Mouse (Mus musculus): ENCODE results near the gene Sectm1a. TPM values are rescaled to one million over a fixed set of nuclear protein-coding genes. Genes with fewer than 3 reads are reported as not detected.
"Not testable (repeated sequence)": the region's sequence is repeated elsewhere in the genome, so short reads cannot be mapped to it uniquely, and the experiment has no call there.

Sectm1a gene
- total RNA-seq (2014; fragmentation: Nextera tagmentation): not detected in 2 replicates
- not detected in 2 replicates for total RNA-seq (2017)

DNA sequence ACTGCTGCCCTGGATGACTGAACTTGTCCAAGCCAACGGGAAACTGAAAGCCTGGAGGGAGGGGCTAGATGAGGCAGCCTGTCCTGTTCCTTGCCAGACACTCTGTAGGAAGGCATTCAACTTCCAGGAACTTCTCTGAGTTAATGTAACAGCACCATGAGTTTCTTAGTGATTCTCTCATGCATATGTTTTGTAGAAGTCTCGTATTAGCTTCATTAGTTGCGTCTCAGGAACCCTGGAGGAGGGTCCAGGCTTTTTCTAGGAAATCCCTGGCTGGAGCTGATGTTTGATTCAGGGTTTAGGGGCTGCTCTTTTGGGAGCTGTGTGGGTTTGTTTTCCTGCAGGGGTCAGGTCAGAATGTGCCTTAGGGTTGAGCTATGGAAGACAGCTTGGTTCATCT lies at the start of gene Sectm1a:
Sectm1a (minus strand) TSS at position 101 of the 400 bp plus-strand sequence.
- ATAC-seq (replicated peaks; ENCODE audit: low FRiP score, low TSS enrichment, poor library complexity, severe bottlenecking): no peak

DNA sequence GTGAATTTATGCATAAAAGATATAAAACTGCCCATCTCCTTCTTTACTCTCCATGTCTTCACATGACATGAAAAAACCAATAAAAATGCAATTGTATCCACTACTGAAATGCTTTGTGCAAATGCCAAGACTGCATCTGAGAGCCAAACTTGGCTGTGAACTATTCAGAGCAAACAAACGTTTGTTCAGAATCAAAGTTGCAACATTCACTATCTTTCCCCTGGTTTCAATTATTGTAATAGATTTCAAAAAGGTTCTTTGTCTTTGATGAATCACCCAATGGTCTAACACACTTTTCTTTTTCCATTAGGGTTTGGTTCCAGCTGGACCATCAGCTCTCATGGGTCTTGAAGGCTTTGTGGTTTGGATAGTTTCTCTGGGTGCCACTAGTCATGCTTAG lies 48.6 kb upstream of the Sectm1a start:
- no peak for ATAC-seq (replicated peaks; ENCODE audit: low FRiP score, low TSS enrichment, poor library complexity, severe bottlenecking)

DNA sequence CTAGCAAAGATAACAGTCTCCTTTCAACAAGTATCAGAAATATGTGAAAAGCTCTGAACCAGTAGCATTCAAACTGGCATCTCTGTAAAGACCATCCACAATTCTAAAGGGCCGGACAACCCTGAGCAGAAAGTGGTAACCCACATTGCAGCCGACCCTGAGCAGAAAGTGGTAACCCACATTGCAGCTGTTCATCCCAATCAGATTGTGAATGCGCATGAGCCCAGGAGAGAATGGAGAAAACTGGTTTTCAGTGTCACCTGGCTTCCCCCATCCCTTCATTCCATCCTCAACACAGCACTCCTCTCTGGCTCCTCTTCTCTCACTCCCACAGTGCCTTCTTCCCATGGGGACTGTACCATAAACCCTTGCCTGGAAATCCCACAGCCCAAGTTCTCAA lies 46.4 kb upstream of the Sectm1a start:
- ATAC-seq (replicated peaks; ENCODE audit: low FRiP score, low TSS enrichment, poor library complexity, severe bottlenecking): no peak

DNA sequence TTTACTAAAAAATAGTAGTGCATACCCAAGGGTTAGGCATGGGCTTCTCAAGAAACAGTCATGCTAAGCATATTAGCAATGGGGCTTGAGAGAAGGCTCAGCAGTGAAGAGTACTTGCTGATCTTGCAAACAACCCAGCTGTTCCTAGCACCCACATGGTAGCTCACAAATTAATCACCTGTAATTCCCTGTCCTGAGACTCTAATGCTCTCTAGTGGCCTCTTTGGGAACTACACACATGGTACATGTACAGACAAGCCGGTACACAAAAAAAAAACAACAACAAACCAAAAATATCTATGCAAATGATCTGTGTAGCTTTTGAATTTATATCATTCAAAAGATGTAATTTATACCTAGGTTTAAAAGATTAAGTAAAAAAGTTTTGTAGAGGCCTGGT lies 45.4 kb upstream of the Sectm1a start:
- 0 out of 2 replicates have a peak, but pooled peaks have one; percentile 48 for ATAC-seq (replicated peaks; ENCODE audit: low FRiP score, low TSS enrichment, poor library complexity, severe bottlenecking)

DNA sequence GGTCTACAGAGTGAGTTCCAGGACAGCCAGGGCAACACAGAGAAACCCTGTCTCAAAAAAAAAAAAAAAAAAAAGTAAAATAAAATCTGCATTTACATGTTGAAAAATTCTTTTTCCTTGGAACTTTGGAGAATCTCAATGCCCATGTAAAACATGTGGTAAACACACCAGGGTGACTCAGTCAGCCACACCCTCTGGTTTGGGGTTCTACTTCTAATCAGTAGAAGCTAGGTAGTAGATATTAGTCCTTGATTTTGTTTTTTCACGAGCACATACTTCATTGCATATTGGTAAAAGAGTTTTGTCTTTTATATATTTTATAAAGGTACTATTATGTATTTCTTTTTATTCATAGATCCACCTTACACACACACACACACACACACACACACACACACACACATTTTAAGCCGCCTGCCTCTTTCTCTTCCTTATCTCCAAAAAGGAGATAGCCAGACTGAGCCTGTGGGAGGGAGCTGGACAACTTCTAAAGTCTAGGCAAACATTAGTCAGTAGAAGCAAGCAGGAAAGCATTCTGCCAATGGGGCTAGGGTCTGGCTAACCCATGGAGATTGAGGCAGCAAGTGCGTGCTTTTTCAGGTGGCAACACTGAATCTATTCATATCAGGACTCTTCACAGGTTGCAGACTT lies 44.6 kb upstream of the Sectm1a start:
- ATAC-seq (replicated peaks; ENCODE audit: low FRiP score, low TSS enrichment, poor library complexity, severe bottlenecking): no peak

DNA sequence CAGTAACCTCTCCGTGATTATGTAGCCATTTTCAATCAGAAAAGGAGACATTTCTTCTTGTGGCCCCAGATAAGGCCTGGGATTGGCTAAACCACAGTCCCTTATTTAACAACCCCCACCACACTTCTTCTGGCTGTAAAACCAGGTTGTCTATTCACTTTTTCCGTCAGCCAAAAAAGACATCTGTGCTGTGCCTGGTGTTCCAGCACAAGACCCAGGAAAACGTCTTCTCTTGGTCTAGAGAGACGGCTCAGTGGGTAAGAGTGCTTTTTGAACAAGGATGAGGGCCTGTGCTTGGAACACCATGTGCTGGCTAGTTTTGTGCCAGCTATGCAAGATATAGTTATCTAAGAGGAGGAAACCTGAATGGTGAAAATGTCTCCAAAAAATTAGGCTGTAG lies 42.4 kb upstream of the Sectm1a start:
- no peak for ATAC-seq (replicated peaks; ENCODE audit: low FRiP score, low TSS enrichment, poor library complexity, severe bottlenecking)

DNA sequence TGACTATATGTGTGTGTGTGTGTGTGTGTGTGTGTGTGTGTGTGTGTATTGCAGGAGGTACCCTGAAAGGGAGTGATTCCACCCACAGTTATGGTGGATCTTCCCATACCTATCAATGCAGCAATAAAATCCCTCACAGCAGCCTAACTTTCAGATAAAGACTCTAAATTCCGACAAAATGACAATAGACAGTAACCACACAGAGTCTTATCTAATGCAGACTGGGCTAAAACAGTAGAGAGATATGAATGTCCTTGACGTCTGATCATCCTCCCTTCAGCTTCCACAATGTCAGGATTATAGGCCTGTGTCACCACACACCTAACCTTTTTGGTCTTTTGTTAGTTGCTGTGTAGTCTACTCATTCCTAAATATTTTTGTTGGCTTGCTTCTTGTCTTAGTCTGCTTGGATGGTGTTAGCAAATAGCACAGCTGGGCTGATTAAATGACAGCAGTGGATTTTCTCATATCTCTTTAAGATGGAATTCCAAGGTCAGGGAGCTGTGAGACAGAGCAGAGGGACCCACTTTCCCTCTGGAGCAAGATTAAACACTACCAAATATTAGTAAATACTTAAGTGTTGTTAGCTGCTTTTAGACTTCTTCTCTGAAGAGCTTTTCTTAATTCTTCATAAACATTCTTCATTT lies 41.1 kb upstream of the Sectm1a start:
- peak; percentile 73 for ATAC-seq (replicated peaks; ENCODE audit: low FRiP score, low TSS enrichment, poor library complexity, severe bottlenecking)

DNA sequence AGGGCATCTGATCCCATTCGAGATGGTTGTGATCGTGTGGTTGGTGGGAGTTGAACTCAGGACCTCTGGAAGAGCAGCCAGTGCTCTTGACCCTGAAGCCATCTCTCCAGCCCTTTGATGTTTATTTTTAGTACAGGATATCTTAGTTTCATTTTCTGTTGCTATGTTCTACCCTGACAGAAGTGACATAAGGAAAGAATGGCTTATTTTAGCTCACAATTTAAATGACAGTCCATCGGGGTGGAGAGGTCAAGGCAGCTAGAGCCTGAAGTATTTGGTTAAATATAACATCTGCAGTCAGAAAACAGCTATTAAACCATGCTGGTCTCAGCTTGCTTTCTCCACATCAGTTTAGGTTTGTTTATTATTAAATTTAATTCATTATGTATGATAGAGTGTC lies 40.1 kb upstream of the Sectm1a start:
- ATAC-seq (replicated peaks; ENCODE audit: low FRiP score, low TSS enrichment, poor library complexity, severe bottlenecking): no peak

DNA sequence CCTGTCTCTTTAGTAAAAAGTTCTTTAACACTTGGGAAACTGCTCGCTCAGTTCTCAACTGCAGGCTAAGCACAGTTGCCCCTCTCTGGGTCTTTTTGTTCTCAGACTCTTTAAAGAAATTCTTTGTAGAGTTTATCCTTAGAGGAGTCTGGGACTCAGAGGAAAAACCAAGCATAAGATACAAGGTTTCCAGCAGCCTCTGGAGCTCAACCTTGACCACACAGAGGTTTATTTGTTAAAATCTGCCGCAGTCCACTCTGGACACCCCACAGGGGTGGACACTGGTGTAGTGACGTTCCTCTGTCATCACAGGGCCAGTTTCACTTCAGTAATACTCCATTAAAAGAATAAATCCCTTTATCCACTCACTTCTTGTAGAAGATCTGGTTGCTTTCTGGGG lies 37.6 kb upstream of the Sectm1a start, which contains the start of gene Tex19.2:
Tex19.2 (minus strand) TSS at position 101 of the 400 bp plus-strand sequence.
- ATAC-seq (replicated peaks; ENCODE audit: low FRiP score, low TSS enrichment, poor library complexity, severe bottlenecking): no peak

DNA sequence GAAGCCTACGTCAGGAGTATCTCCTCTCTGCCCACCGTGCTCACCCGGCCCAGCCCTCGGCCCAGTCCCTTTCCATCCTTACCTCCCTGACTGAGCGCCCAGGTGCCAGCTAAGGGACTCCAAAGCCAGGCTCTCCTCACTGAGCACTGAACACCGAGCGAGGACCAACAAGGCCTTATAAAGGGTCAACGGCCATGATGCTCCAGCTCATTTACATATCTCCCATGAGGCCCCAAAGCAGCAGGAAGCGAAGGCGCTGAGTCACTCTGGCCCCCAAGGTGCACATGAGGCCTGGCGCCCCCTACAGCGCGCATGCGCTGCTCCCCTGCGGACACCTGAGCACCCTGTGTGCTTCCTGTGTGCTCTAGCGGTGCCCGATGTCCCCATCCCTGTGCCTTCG lies 37.1 kb upstream of the Sectm1a start:
- ATAC-seq (replicated peaks; ENCODE audit: low FRiP score, low TSS enrichment, poor library complexity, severe bottlenecking): no peak

DNA sequence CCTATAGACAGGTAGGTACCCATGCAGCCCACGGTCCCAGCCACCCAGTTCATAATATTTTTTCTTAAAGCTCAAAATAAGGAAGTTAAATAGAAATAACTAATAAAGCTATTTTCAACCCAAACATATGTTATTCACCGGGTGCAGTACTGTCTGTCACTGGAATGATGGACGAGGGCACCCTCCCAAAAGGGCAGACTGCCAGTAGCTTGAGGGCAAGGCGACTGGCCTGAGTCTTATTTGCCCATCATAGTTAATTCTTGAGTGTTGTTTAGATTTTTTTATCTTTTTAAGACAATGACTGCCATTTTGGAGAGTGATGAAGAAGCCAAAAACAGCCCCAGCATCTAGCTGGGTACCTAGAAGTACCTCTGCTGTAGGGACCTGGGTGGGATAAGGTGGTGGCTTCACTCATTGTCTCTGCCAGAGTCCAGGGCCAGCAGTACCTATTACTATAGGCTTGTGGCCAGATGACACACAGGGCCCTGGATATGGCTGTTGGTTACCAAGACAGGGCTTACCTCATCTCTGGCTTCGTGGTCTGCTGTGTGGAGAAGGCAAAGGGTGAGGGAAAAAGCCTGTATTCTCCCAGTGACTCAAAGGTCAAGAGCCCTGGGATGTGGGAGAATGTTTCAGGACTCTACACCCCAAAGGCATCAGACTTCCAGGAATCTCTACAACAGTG lies 31.2 kb upstream of the Sectm1a start:
- ATAC-seq (replicated peaks; ENCODE audit: low FRiP score, low TSS enrichment, poor library complexity, severe bottlenecking): no peak

DNA sequence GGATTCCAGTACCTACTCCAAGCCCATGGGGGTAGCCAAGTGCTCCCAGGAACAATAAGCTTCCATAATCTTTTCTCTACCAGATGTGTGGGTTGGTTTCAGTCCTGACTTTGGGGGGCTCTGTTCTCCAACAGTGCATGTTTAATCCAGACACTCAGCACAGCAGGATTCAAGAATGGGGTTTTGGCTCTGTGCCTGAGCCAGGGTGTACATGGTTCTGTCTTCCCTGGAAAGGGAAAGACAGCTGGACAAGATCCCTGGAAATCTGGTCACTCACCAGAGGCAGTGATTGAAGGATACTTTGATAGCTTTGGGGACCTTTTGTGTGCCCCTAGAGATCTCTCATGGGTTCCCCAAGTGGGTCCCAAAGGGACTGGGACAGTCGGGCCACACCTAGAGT lies 30.6 kb upstream of the Sectm1a start:
- no peak for ATAC-seq (replicated peaks; ENCODE audit: low FRiP score, low TSS enrichment, poor library complexity, severe bottlenecking)

DNA sequence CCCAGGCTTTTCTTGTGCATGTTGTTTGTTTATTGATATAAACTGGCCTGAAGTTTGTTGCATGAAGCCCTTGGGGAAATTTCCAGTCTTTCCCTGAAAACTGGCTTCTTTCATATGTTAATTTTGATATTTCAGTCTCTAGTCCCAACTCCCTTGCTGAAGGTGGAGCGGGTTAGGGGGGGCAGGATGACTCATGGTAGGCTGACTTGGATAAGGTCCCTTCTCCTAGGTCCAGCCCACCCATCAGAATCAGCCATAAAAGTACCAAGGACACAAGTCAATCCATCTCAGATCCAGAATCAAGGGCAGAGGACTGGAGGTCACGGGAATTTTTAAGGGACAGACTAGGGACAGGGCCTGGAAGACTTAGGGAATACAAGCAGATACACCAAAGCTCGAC lies 30.0 kb upstream of the Sectm1a start:
- no peak for ATAC-seq (replicated peaks; ENCODE audit: low FRiP score, low TSS enrichment, poor library complexity, severe bottlenecking)

DNA sequence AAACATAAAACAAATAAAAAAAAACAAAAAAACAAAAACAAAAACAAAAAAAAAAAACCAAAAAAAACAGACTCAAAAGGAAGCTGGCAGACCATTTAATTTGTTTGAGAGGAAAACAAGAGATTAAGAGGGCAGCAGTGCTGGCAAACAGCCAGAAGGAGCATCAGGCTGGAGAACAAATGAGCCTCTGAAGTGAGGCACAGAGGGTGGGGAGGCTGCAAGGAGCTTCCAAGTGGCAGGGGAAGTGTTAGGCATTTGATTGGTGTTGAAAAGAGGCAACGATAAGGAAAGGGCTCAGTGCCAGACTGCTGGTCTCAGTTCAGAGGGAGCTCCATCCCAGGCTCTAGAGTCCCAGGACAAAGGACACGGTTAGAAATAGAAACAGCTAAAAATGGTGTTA lies 29.0 kb upstream of the Sectm1a start:
- ATAC-seq (replicated peaks; ENCODE audit: low FRiP score, low TSS enrichment, poor library complexity, severe bottlenecking): peak; percentile 82

DNA sequence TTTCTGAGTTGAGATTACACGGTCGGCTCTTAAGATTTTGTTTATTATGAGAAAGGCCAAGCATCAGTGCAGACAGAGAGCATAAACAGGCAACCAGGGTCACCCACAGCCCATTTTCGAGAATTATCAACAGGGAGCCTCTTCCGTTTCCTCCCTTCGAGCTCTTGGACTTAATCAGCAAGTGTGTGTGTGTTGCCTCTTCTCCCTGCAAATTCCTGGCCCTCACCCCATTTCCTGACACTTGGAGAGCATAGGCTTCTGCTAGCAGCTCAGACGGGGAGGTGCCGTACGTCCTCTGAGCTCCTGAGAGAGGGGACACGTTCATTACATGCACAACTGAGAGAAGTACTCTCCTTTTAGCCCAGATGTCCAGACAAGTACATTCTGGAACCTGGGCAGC lies 27.0 kb upstream of the Sectm1a start:
- no peak for ATAC-seq (replicated peaks; ENCODE audit: low FRiP score, low TSS enrichment, poor library complexity, severe bottlenecking)

DNA sequence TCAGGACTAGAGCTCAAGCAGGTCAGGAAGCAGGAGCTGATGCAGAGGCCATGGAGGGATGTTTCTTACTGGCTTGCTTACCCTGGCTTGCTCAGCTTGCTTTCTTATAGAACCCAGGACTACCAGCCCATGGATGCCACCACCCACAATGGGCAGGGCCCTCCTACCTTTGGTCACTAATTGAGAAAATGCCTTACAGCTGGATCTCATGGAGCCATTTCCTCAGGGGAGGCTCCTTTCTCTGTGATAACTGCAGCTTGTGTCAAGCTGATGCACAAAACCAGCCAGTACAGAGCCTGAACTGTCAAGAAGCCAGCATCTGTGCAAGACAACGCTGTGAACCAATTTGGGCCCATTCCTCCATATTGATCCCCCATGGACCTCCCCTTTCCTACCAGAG lies 26.2 kb upstream of the Sectm1a start:
- ATAC-seq (replicated peaks; ENCODE audit: low FRiP score, low TSS enrichment, poor library complexity, severe bottlenecking): not testable (repeated sequence)

DNA sequence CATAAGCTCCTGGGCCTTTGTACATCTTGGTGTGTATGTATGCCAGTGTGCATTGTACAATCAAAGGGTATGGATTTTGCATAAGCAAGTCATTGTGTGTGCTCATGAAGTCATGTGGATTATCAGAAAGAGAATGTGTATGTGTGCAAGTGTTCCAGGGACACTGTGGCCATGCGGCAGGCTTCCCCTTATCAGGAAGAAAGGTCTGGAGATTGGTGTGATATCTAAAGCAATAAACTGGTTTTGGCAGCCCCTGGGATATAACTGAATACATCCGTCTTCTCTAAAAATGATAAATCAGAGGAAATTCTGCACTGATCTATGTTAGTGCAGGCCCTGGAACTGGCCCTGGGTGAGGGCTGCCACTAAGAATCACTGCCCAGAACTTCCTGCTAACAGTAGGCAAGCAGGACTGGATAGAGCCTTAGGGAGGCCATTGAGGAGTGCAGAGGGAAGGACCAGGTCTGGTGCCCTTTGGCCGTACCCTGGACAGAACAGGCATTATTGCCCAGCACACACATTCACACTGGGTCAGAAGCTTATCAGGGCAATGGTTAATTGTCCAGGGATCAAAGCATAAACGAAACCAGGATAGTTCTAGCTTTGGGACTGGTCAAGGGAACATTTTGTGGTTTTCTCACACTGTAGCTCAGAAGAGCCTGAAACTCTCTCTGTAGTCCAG lies 20.2 kb upstream of the Sectm1a start:
- ATAC-seq (replicated peaks; ENCODE audit: low FRiP score, low TSS enrichment, poor library complexity, severe bottlenecking): 0 out of 2 replicates have a peak, but pooled peaks have one; percentile 47

DNA sequence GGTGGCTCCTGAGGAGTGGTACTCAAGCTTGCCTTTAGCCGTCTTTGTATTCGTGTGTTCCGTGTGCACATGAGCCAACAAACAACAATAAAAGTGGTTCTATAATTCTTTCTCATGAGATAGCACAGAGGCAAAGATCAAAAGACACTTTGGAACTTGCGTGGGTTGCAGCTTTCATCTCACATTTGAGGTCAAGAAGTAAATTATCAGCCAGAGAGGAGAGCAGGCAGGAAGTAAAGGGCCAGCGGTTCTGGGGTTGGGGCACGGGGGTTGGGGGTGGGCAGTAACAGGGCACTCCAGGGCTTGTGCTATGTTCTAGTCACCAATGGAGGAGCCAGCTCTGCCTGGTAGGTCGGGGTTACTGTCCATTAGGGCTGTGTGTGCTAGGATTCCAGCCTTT lies 19.7 kb upstream of the Sectm1a start:
- ATAC-seq (replicated peaks; ENCODE audit: low FRiP score, low TSS enrichment, poor library complexity, severe bottlenecking): no peak

DNA sequence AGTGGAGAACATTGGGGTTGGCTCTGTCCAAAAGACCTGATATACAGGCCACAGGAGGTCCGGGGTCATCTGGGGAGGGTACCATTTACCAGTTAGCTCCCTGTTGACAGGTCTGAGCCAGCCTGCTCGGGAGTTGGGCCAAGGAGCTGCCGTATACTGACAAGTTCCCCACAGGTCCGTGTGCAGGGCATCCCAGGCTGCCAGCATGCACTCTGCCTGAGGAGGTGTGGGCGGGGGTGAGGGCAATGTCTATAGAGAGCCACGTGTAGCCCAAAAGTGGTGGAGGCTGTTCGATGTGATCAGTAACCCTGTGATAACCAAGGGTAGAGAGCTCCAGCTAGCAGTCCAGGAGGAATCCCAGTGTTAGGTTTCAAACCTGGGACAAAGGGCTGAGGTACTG lies 18.7 kb upstream of the Sectm1a start:
- no peak for ATAC-seq (replicated peaks; ENCODE audit: low FRiP score, low TSS enrichment, poor library complexity, severe bottlenecking)

Data from megakaryocyte-erythroid progenitor cell, adult 5-6 weeks (primary cell).